Mouse (Mus musculus): ENCODE data around the gene Olfr1396. TPM values are rescaled to one million over a fixed set of nuclear protein-coding genes. Genes with fewer than 3 reads are reported as not detected.
"Not testable (repeated sequence)": the region's sequence is repeated elsewhere in the genome, so short reads cannot be mapped to it uniquely, and the experiment has no call there.

Gene Olfr1396
- polyA plus RNA-seq, 1 experiment from 2014 or later: not detected

DNA sequence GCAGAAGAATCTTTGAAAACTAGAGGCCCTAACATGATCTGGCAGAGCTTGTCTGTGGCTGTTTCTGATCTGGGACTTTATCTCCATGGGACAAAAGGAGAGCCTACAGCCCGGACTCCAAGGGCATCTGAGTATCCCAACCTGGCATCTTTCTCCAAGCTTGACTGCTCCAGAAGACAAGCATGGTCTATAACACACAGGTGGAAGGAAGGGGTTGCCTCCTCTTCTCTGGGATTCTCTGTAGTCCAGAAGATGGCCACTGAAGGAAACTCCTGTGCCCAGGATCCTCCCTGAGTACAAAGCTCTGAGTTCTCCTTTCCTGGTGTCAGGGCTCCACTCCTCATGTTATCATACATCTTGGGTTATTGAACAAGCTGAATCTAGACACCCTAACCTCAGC lies 34.0 kb downstream of the Olfr1396 start:
- no peak for ATAC-seq (ENCODE audit: insufficient number of reproducible peaks, insufficient read depth, low FRiP score, low read depth)
- 64% methylated on average over 1 of the region's 1 CpGs for WGBS

GRCm38 (mm10) chr11:49078719-49079118 lies 36.0 kb downstream of the Olfr1396 start:
- Histone ChIP-seq H3K9ac (replicated peaks; ENCODE audit: low read depth, low read length) (no peak overlapping the region), H3K4me2 (replicated peaks; ENCODE audit: low read depth, low read length) (no peak overlapping the region), H3K27me3 (ENCODE audit: control insufficient read depth, insufficient read depth, low read length) (no peaks in the 10 kb centered on the region), H3K27ac (ENCODE audit: low read length) (no peak overlapping the region), H3K4me3 (ENCODE audit: low read depth, low read length) (no peak overlapping the region), H3K9me3 (ENCODE audit: control insufficient read depth, low read depth, low read length) (no peaks in the 10 kb centered on the region), H3K4me1 (ENCODE audit: control insufficient read depth, insufficient read depth, low read length) (0 out of 2 replicates have a peak, but pooled peaks cover 5% of the 10 kb centered on the region), H3K36me3 (ENCODE audit: control insufficient read depth, insufficient read depth, low read length) (no peaks in the 10 kb centered on the region)
- ATAC-seq (ENCODE audit: insufficient number of reproducible peaks, insufficient read depth, low FRiP score, low read depth): no peak
- 70% methylated on average over 3 of the region's 3 CpGs for WGBS

More for the DNA sequence above, 34.0 kb downstream of the Olfr1396 start:
- H3K9ac ChIP-seq (replicated peaks; ENCODE audit: low read depth, low read length): no peak overlapping the region
- H3K27ac ChIP-seq (ENCODE audit: low read length): no peak overlapping the region
- H3K27me3 ChIP-seq (ENCODE audit: control insufficient read depth, insufficient read depth, low read length): no peaks in the 10 kb centered on the region
- H3K36me3 ChIP-seq (ENCODE audit: control insufficient read depth, insufficient read depth, low read length): no peaks in the 10 kb centered on the region
- no peak overlapping the region for H3K4me2 ChIP-seq (replicated peaks; ENCODE audit: low read depth, low read length)
- 0 out of 2 replicates have a peak, but pooled peaks cover 7% of the 10 kb centered on the region for H3K4me1 ChIP-seq (ENCODE audit: control insufficient read depth, insufficient read depth, low read length)
- H3K4me3 ChIP-seq (ENCODE audit: low read depth, low read length): no peak overlapping the region
- no peaks in the 10 kb centered on the region for H3K9me3 ChIP-seq (ENCODE audit: control insufficient read depth, low read depth, low read length)

DNA sequence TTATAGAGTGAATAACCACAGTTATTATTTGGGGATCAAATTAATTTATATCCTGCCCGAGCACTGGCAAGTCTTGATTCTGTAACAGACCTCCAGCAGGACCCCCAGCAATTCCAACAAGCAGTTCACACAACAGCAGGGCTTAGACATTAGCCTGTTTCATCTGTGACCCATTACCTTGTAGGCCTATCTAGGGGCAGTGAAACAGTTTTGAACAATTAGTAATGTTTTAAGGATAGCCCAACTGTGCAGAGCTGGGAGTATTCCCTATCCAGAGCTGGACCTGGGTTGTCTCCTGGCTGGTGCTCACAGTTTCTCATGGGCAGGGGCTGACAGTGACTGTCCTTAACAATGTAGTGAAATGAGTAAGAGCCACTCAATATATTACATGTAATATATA lies 37.7 kb downstream of the Olfr1396 start:
- no peak for ATAC-seq (ENCODE audit: insufficient number of reproducible peaks, insufficient read depth, low FRiP score, low read depth)
- no peak overlapping the region for H3K9ac ChIP-seq (replicated peaks; ENCODE audit: low read depth, low read length)

GRCm38 (mm10) chr11:49076001-49076757 lies 38.5 kb downstream of the Olfr1396 start, which contains the start of gene Ifi47:
Gene Ifi47 (plus strand): TSS chr11:49076587.
- H3K4me1 ChIP-seq (ENCODE audit: control insufficient read depth, insufficient read depth, low read length); H3K4me3 ChIP-seq (ENCODE audit: low read depth, low read length); H3K4me2 ChIP-seq (replicated peaks; ENCODE audit: low read depth, low read length); H3K9me3 ChIP-seq (ENCODE audit: control insufficient read depth, low read depth, low read length); H3K27ac ChIP-seq (ENCODE audit: low read length); ATAC-seq (ENCODE audit: insufficient number of reproducible peaks, insufficient read depth, low FRiP score, low read depth); H3K36me3 ChIP-seq (ENCODE audit: control insufficient read depth, insufficient read depth, low read length); H3K9ac ChIP-seq (replicated peaks; ENCODE audit: low read depth, low read length); H3K27me3 ChIP-seq (ENCODE audit: control insufficient read depth, insufficient read depth, low read length): not testable (repeated sequence)
- WGBS: 64% methylated on average over 6 of the region's 6 CpGs

More for the DNA sequence above, 37.7 kb downstream of the Olfr1396 start:
- Histone ChIP-seq H3K27me3 (ENCODE audit: control insufficient read depth, insufficient read depth, low read length) (no peaks in the 10 kb centered on the region), H3K9me3 (ENCODE audit: control insufficient read depth, low read depth, low read length) (no peaks in the 10 kb centered on the region), H3K36me3 (ENCODE audit: control insufficient read depth, insufficient read depth, low read length) (no peaks in the 10 kb centered on the region), H3K4me3 (ENCODE audit: low read depth, low read length) (no peak overlapping the region), H3K4me1 (ENCODE audit: control insufficient read depth, insufficient read depth, low read length) (no peaks in the 10 kb centered on the region), H3K4me2 (replicated peaks; ENCODE audit: low read depth, low read length) (no peak overlapping the region), H3K27ac (ENCODE audit: low read length) (no peak overlapping the region)
- 83% methylated on average over 1 of the region's 1 CpGs for WGBS

DNA sequence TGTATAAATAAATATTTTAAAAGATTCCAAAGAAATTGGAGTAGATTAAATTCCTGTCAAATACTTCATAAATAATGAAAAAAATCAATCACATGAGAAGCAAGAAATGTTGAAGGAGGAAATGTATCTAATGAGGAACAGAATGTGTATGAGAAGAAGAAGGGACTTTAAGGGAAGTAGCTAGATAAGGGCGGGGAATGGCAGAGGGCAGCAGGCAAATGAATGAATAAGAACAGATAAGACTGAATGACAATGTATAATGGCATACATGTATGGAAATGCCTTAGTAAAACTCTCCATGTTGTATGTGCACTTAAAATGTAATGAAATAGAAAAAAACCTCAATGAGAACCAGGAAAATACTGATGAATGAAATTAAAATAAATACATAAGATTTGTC lies 46.3 kb downstream of the Olfr1396 start:
- Histone ChIP-seq H3K9ac (replicated peaks; ENCODE audit: low read depth, low read length) (no peak overlapping the region), H3K4me3 (ENCODE audit: low read depth, low read length) (no peak overlapping the region), H3K4me1 (ENCODE audit: control insufficient read depth, insufficient read depth, low read length) (no peaks in the 10 kb centered on the region), H3K36me3 (ENCODE audit: control insufficient read depth, insufficient read depth, low read length) (no peaks in the 10 kb centered on the region), H3K27me3 (ENCODE audit: control insufficient read depth, insufficient read depth, low read length) (no peaks in the 10 kb centered on the region), H3K27ac (ENCODE audit: low read length) (no peak overlapping the region), H3K9me3 (ENCODE audit: control insufficient read depth, low read depth, low read length) (no peaks in the 10 kb centered on the region), H3K4me2 (replicated peaks; ENCODE audit: low read depth, low read length) (no peak overlapping the region)
- WGBS: 84% methylated on average over 1 of the region's 1 CpGs
- ATAC-seq (ENCODE audit: insufficient number of reproducible peaks, insufficient read depth, low FRiP score, low read depth): no peak

GRCm38 (mm10) chr11:49063713-49064469 lies 50.8 kb downstream of the Olfr1396 start, which contains the start of gene Tgtp2:
Gene Tgtp2 (minus strand): TSS chr11:49064206.
- 74% methylated on average over 5 of the region's 5 CpGs for WGBS
- ATAC-seq (ENCODE audit: insufficient number of reproducible peaks, insufficient read depth, low FRiP score, low read depth): not testable (repeated sequence)

DNA sequence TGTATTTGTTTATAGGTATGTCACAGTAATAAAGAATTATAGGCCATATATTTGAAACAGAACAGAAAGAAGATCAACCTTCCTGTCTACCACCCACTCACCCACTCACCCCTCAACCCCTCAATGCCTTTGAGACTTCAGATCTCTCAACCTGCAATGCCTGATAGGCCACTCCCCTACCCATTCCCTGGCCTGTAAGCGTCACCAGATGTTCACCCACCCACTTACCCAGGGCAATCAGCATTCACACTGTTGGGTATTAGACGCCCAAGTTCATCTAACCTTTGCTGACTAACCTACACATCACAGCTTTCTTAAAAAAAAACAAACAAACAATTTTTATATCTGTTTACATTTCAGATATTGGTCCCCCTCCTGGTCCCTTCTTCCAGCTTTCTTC lies 52.8 kb downstream of the Olfr1396 start:
- not testable (repeated sequence) for H3K4me1 ChIP-seq (ENCODE audit: control insufficient read depth, insufficient read depth, low read length); H3K27me3 ChIP-seq (ENCODE audit: control insufficient read depth, insufficient read depth, low read length); ATAC-seq (ENCODE audit: insufficient number of reproducible peaks, insufficient read depth, low FRiP score, low read depth); H3K27ac ChIP-seq (ENCODE audit: low read length); H3K4me3 ChIP-seq (ENCODE audit: low read depth, low read length); H3K36me3 ChIP-seq (ENCODE audit: control insufficient read depth, insufficient read depth, low read length); H3K9me3 ChIP-seq (ENCODE audit: control insufficient read depth, low read depth, low read length); H3K9ac ChIP-seq (replicated peaks; ENCODE audit: low read depth, low read length); H3K4me2 ChIP-seq (replicated peaks; ENCODE audit: low read depth, low read length)
- WGBS: 50% methylated on average over 1 of the region's 2 CpGs

More at GRCm38 (mm10) chr11:49063713-49064469, 50.8 kb downstream of the Olfr1396 start, which contains the start of gene Tgtp2:
- H3K27me3 ChIP-seq (ENCODE audit: control insufficient read depth, insufficient read depth, low read length); H3K4me2 ChIP-seq (replicated peaks; ENCODE audit: low read depth, low read length); H3K9ac ChIP-seq (replicated peaks; ENCODE audit: low read depth, low read length); H3K9me3 ChIP-seq (ENCODE audit: control insufficient read depth, low read depth, low read length); H3K4me3 ChIP-seq (ENCODE audit: low read depth, low read length); H3K27ac ChIP-seq (ENCODE audit: low read length); H3K36me3 ChIP-seq (ENCODE audit: control insufficient read depth, insufficient read depth, low read length); H3K4me1 ChIP-seq (ENCODE audit: control insufficient read depth, insufficient read depth, low read length): not testable (repeated sequence)

DNA sequence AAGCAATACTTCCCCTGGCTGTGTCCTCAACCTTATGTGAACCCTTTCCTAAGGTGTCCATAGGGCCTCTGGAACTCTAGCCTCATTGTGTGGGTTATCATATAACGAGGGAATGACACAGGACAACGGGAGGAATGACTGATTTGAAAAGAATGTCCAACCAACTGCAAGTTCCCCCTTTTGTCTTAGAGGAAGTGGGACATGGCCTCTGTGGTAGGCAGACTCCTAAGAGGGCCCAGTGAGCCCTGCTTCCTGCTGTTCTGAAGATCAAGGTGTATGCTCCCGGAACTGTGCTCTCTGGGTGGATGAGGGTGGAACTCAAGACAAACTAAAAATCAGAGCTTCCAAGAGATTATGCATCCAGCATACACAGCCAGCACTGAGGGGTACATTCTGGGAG lies 54.6 kb downstream of the Olfr1396 start:
- not testable (repeated sequence) for H3K4me3 ChIP-seq (ENCODE audit: low read depth, low read length); H3K9ac ChIP-seq (replicated peaks; ENCODE audit: low read depth, low read length); H3K27ac ChIP-seq (ENCODE audit: low read length); H3K36me3 ChIP-seq (ENCODE audit: control insufficient read depth, insufficient read depth, low read length); H3K4me2 ChIP-seq (replicated peaks; ENCODE audit: low read depth, low read length); H3K4me1 ChIP-seq (ENCODE audit: control insufficient read depth, insufficient read depth, low read length); H3K27me3 ChIP-seq (ENCODE audit: control insufficient read depth, insufficient read depth, low read length); ATAC-seq (ENCODE audit: insufficient number of reproducible peaks, insufficient read depth, low FRiP score, low read depth); H3K9me3 ChIP-seq (ENCODE audit: control insufficient read depth, low read depth, low read length)
- 69% methylated on average over 2 of the region's 3 CpGs for WGBS

Measured in stomach, embryonic 14.5 days (tissue).